Mouse (Mus musculus) cortical plate, adult 2 months (tissue): ENCODE measurements around the gene Gal.

Experiments used
- CTCF ChIP-seq: fragments of 200-500 bp; IDR thresholded peaks from 2 replicates; pipeline ENCODE4 v1.5.1; 2011; ENCODE audit warnings: mild to moderate bottlenecking, control low read depth, low read length; ENCODE audit not compliant: insufficient read depth; ENCODE audit errors: extremely low read depth
- POLR2A ChIP-seq: fragments of 200-500 bp; IDR thresholded peaks from 2 replicates; pipeline ENCODE4 v1.6.1; 2011; ENCODE audit warnings: mild to moderate bottlenecking, low read length, control low read depth; ENCODE audit not compliant: insufficient read depth; ENCODE audit errors: extremely low read depth

- TF ChIP-seq POLR2A: no peak
- no peak for TF ChIP-seq CTCF
These were observed 35.7 kb downstream of the Gal start for GRCm38 (mm10) chr19:3378614-3379013.
